9 mouse cellular contexts compared by ENCODE assay signal in genomic region chr11:106709227-106709985, GRCm38 (mm10). TPM values are rescaled to one million over a fixed set of nuclear protein-coding genes. Genes with fewer than 3 reads are reported as not detected.
DNase-seq lines count a peak whose midpoint lies in the region; ATAC-seq lines count a peak whose summit lies in the region.
"Had no signal": no experiment of that assay in that cellular context is flagged by ENCODE, and none has a peak within 500 bp of the region (broad histone marks: within the 10 kb centered on the region; RNA-seq: fewer than 3 reads in every experiment).

No protein-coding gene starts in this region.

- H3K9me3 ChIP-seq in hindbrain, embryonic 16.5 days (ENCODE audit: control insufficient read depth, low read length): no peaks in the 10 kb centered on the region
- H3K9me3 ChIP-seq in hindbrain, embryonic 12.5 days (replicated peaks): no peaks in the 10 kb centered on the region
- no peaks in the 10 kb centered on the region for H3K9me3 ChIP-seq in embryonic facial prominence, embryonic 14.5 days (ENCODE audit: control insufficient read depth, low read length)

- no peak for ATAC-seq in hindbrain, embryonic 16.5 days
- no peak for ATAC-seq in hindbrain, embryonic 12.5 days (ENCODE audit: low FRiP score)
- ATAC-seq in embryonic facial prominence, embryonic 14.5 days (ENCODE audit: low read depth): no peak
- ATAC-seq: Patski had no signal

- 30% methylated on average over 15 of the region's 15 CpGs for WGBS in hindbrain, embryonic 16.5 days
- WGBS in hindbrain, embryonic 12.5 days: 29% methylated on average over 15 of the region's 15 CpGs
- WGBS in embryonic facial prominence, embryonic 14.5 days: 19% methylated on average over 15 of the region's 15 CpGs

- no peak overlapping the region for H3K27ac ChIP-seq in hindbrain, embryonic 16.5 days (ENCODE audit: low read depth, low read length)
- H3K27ac ChIP-seq in hindbrain, embryonic 12.5 days: no peak overlapping the region
- no peak overlapping the region for H3K27ac ChIP-seq in embryonic facial prominence, embryonic 14.5 days (replicated peaks; ENCODE audit: low read depth, low read length)

- intact Hi-C loops in left cerebral cortex, postnatal 10 days (cut with DNase I): no loop called here

- H3K4me1 ChIP-seq in hindbrain, embryonic 16.5 days (ENCODE audit: control insufficient read depth, insufficient read depth, low read depth, low read length): peaks cover 3% of the 10 kb centered on the region
- H3K4me1 ChIP-seq in hindbrain, embryonic 12.5 days: peaks cover 7% of the 10 kb centered on the region
- H3K4me1 ChIP-seq in embryonic facial prominence, embryonic 14.5 days (ENCODE audit: control insufficient read depth, insufficient read depth, low read length): peaks cover 11% of the 10 kb centered on the region

- peak overlapping the region; percentile 32 for H3K4me2 ChIP-seq in hindbrain, embryonic 16.5 days (ENCODE audit: low read length)
- H3K4me2 ChIP-seq in hindbrain, embryonic 12.5 days (replicated peaks): no peak overlapping the region
- peak overlapping the region; percentile 23 for H3K4me2 ChIP-seq in embryonic facial prominence, embryonic 14.5 days (ENCODE audit: low read depth, low read length)

- no peak overlapping the region for H3K4me3 ChIP-seq in hindbrain, embryonic 16.5 days (ENCODE audit: low read length)
- no peak overlapping the region for H3K4me3 ChIP-seq in hindbrain, embryonic 12.5 days
- H3K4me3 ChIP-seq in embryonic facial prominence, embryonic 14.5 days (ENCODE audit: low read depth, low read length): no peak overlapping the region

- DNase-seq in ES-CJ7 (ENCODE audit: low read depth, low spot score): peak; percentile 48
- no peak for DNase-seq in embryonic facial prominence, embryonic 14.5 days (ENCODE audit: low spot score)
- peak; percentile 29 to 64 for DNase-seq in kidney, postnatal 25 days
- no peak for DNase-seq in left cerebral cortex, postnatal 10 days (ENCODE audit: extremely low spot score in 1 of 2, low spot score in 2 of 2)
- DNase-seq in gastrocnemius, adult 18-20 months (ENCODE audit: low spot score): no peak
- no peak for DNase-seq in frontal cortex, postnatal 10 days (ENCODE audit: low spot score in 2 of 2)

- H3K36me3 ChIP-seq in hindbrain, embryonic 16.5 days (ENCODE audit: control insufficient read depth, insufficient read depth, low read length): no peaks in the 10 kb centered on the region
- H3K36me3 ChIP-seq in hindbrain, embryonic 12.5 days: no peaks in the 10 kb centered on the region
- no peaks in the 10 kb centered on the region for H3K36me3 ChIP-seq in embryonic facial prominence, embryonic 14.5 days (ENCODE audit: control insufficient read depth, insufficient read depth, low read length)

- no peaks in the 10 kb centered on the region for H3K27me3 ChIP-seq in hindbrain, embryonic 16.5 days (replicated peaks; ENCODE audit: control insufficient read depth, insufficient read depth, low read length)
- H3K27me3 ChIP-seq in hindbrain, embryonic 12.5 days: no peaks in the 10 kb centered on the region
- H3K27me3 ChIP-seq in embryonic facial prominence, embryonic 14.5 days (replicated peaks; ENCODE audit: control insufficient read depth, insufficient read depth, low read length): no peaks in the 10 kb centered on the region
- H3K27me3 ChIP-seq: Patski had no signal

- no peak overlapping the region for H3K9ac ChIP-seq in hindbrain, embryonic 16.5 days (ENCODE audit: low read depth, low read length)
- no peak overlapping the region for H3K9ac ChIP-seq in hindbrain, embryonic 12.5 days
- 0 out of 2 replicates have a peak overlapping the region, but pooled peaks have one; percentile 45 for H3K9ac ChIP-seq in embryonic facial prominence, embryonic 14.5 days (ENCODE audit: low read depth, low read length)

RNA-seq across cellular contexts. Expression of gene Pecam1, which starts 41.0 kb away (rescaled TPM):
- polyA plus RNA-seq in hindbrain, embryonic 16.5 days (2015; fragmentation: Nextera tagmentation; extraction: Ambion mirVana): 16.4 and 21.0 TPM in 2 replicates
- polyA plus RNA-seq in hindbrain, embryonic 12.5 days (2016; fragmentation: Nextera tagmentation; extraction: Ambion mirVana): 21.5 and 22.3 TPM in 2 replicates
- polyA plus RNA-seq in embryonic facial prominence, embryonic 14.5 days (2014; fragmentation: Nextera tagmentation; extraction: Ambion mirVana): 46.8 and 48.9 TPM in 2 replicates
- total RNA-seq in left cerebral cortex, postnatal 10 days (2021): 10 to 100 TPM; 19.7 to 20.1 TPM
- total RNA-seq in gastrocnemius, adult 18-20 months (2021): 10 to 100 TPM; 27.3 to 35.3 TPM

RNA-seq across cellular contexts. Expression of gene Milr1, which starts 41.6 kb away (rescaled TPM):
- 0.42 and 0.56 TPM in 2 replicates for polyA plus RNA-seq in hindbrain, embryonic 16.5 days (2015; fragmentation: Nextera tagmentation; extraction: Ambion mirVana)
- 1.0 and 1.3 TPM in 2 replicates for polyA plus RNA-seq in hindbrain, embryonic 12.5 days (2016; fragmentation: Nextera tagmentation; extraction: Ambion mirVana)
- 1.4 and 2.0 TPM in 2 replicates for polyA plus RNA-seq in embryonic facial prominence, embryonic 14.5 days (2014; fragmentation: Nextera tagmentation; extraction: Ambion mirVana)
- total RNA-seq in left cerebral cortex, postnatal 10 days (2021): 1 to 10 TPM in 1 of 2 experiments, under 1 TPM in 1; 0.45 to 1.1 TPM
- under 1 TPM in 1 of 2 experiments, not detected in 1; 0.34 TPM for total RNA-seq in gastrocnemius, adult 18-20 months (2021)

Comparison
In these comparisons a context has a peak if more than half of its experiments do, and no peak if none do; other contexts are left out.
1. DNase-seq: peak in ES-CJ7 (single experiment) and kidney, postnatal 25 days (2 of 2); none in embryonic facial prominence, embryonic 14.5 days (single experiment), left cerebral cortex, postnatal 10 days (0 of 2), gastrocnemius, adult 18-20 months (single experiment) and frontal cortex, postnatal 10 days (0 of 2).